Mouse (Mus musculus) C2C12 (cell line): Measurements from ENCODE around the gene Zmynd11. TPM values are rescaled to one million over a fixed set of nuclear protein-coding genes. Genes with fewer than 3 reads are reported as not detected.

Source experiments
- H3K27me3 ChIP-seq: one replicate; pipeline ENCODE4 v1.6.1; 2011; ENCODE audit not compliant: control insufficient read depth, insufficient read depth, insufficient read length
- H3K36me3 ChIP-seq: one replicate; pipeline ENCODE4 v1.6.1; 2011; ENCODE audit not compliant: control insufficient read depth, insufficient read depth
- H3K4me3 ChIP-seq: one replicate; pipeline ENCODE4 v1.5.1; 2011; ENCODE audit warnings: mild to moderate bottlenecking, control low read depth; ENCODE audit not compliant: poor library complexity, insufficient read depth, severe bottlenecking
- H3K79me2 ChIP-seq: one replicate; pipeline ENCODE4 v1.6.1; 2011; ENCODE audit not compliant: control insufficient read depth, insufficient read depth
- H3K79me3 ChIP-seq: one replicate; pipeline ENCODE4 v1.6.1; 2011; ENCODE audit warnings: low read depth, control low read depth
- H3ac ChIP-seq: one replicate; pipeline ENCODE3; 2011; ENCODE audit warnings: low read depth; ENCODE audit not compliant: control insufficient read depth, insufficient read length
- CEBPB ChIP-seq: IDR thresholded peaks from one replicate; pipeline ENCODE4 v1.6.1; 2011; ENCODE audit warnings: low read depth, mild to moderate bottlenecking, control low read depth, moderate library complexity
- CTCF ChIP-seq: IDR thresholded peaks from one replicate; pipeline ENCODE4 v1.5.1; 2011; ENCODE audit not compliant: control insufficient read depth, insufficient read depth, insufficient read length
- FOSL1 ChIP-seq: IDR thresholded peaks from one replicate; pipeline ENCODE4 v1.8.0; 2011; ENCODE audit warnings: mild to moderate bottlenecking, low read length; ENCODE audit not compliant: poor library complexity, insufficient read depth, severe bottlenecking
- MAX ChIP-seq: IDR thresholded peaks from one replicate; pipeline ENCODE4 v1.6.1; 2011; ENCODE audit warnings: mild to moderate bottlenecking, control low read depth
- MYOD1 ChIP-seq: IDR thresholded peaks from one replicate; pipeline ENCODE4 v1.6.1; 2011; ENCODE audit warnings: low read depth; ENCODE audit not compliant: control insufficient read depth, insufficient read length
- MYOG ChIP-seq: IDR thresholded peaks from one replicate; pipeline ENCODE4 v1.6.1; 2011; ENCODE audit not compliant: control insufficient read depth, insufficient read length; ENCODE audit errors: extremely low read depth
- USF1 ChIP-seq: IDR thresholded peaks from one replicate; pipeline ENCODE4 v1.6.1; 2011; ENCODE audit warnings: low read depth, mild to moderate bottlenecking, control low read depth, moderate library complexity
- polyA plus RNA-seq: library from polyadenylated mRNA; unstranded; fragments of >200 nt; fragmentation: generic; extraction: Trizol; gene quantifications from one replicate; pipeline ENCODE4 v1.2.1, GENCODE M21; 2012; ENCODE audit warnings: missing spikeins

The Zmynd11 gene
- polyA plus RNA-seq, 1 experiment: 33.2 TPM

DNA sequence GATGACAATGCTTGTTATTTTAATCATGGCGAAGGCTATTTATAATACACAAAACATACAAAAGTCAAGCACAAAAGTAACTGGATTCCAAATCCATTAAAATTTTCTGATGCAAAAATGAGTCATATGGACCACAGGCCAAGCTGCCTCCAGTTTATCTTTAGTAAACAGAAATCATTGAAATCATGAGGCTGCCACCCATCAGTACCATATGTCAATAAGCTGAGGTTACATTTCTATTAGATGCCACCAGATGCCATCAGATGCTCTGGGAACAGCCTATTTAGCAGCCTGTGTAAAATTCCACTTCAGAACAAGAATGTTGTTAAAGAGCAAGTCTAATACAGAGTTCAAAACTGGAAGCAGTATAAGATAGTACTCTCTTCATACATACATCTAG is 52.7 kb downstream of the Zmynd11 start:
- H3K4me3 ChIP-seq: no peak overlapping the region

DNA sequence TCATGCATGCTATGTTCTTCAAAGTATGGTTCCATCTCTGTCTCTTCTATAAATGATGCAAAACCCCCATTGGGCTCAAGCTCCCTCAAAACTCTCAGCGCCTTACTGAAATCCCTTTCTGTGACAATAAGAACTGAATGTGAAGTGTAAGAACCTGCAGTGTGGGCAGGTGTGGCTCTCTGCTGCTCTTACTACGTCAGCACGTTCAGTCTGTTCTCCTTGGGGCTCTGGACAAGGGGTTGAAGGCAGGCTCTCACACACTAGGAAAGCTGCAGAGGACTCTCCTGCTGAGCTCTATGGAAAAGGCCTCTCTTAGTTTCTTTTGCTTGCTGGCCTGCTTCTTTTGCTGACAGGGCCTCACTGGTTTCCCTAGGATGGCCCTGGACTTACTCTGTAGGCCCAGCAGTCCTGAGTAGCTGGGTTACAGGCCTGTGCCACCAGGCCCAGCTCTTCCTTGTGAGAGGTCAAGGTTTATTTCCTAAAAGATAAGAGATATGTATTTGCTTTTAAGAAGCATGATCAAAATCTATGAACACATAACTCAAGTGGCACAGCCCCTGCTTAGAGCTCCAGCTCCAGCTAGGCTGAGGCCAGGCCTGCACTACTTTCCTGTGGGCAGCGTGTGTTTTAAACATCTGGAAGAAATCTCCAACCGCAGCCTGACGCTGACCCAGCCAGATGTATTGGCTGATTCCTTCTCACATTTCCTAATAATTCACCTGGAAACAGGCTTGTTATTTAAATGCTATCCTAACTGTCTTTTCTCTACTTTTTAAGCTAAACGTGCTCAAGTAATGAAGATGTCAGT is 56.5 kb downstream of the Zmynd11 start:
- TF ChIP-seq MYOD1: no peak
- TF ChIP-seq MYOG: no peak
- TF ChIP-seq MAX: no peak
- no peak for TF ChIP-seq FOSL1
- no peak for TF ChIP-seq USF1
- TF ChIP-seq CEBPB: no peak
- TF ChIP-seq CTCF: no peak
- H3K27me3 ChIP-seq: no peaks in the 10 kb centered on the region
- H3K79me3 ChIP-seq: peaks cover 3% of the 10 kb centered on the region
- no peak overlapping the region for H3K4me3 ChIP-seq
- no peak overlapping the region for H3ac ChIP-seq
- H3K79me2 ChIP-seq: peaks cover 25% of the 10 kb centered on the region
- H3K36me3 ChIP-seq: peaks cover 22% of the 10 kb centered on the region

More for the DNA sequence above, 52.7 kb downstream of the Zmynd11 start:
- H3K79me3 ChIP-seq: peaks cover 8% of the 10 kb centered on the region
- TF ChIP-seq CTCF (no peak), USF1 (no peak), CEBPB (no peak), MAX (no peak), FOSL1 (no peak), MYOG (no peak), MYOD1 (no peak)
- H3ac ChIP-seq: no peak overlapping the region
- H3K36me3 ChIP-seq: peaks cover 31% of the 10 kb centered on the region
- peaks cover 25% of the 10 kb centered on the region for H3K79me2 ChIP-seq
- no peaks in the 10 kb centered on the region for H3K27me3 ChIP-seq

DNA sequence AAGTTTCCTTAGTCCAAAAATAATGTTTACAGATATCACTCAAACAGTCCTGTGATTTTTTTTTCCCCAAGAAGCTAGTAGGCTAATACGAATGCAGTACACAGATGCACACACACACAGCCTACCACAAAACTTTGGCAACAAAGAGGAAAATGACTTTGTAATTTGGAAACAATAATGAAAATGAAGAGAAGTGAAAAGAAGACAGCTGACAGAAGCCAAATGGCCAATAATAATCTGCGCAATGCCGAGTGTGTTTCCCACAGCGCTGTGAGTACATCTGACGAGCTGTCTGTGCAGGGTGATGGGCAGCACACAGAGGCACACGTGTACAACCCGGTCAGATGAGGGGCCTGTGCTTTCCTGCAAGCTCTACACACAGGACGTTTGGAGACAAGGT is 58.4 kb downstream of the Zmynd11 start:
- no peak overlapping the region for H3ac ChIP-seq
- peaks cover 22% of the 10 kb centered on the region for H3K36me3 ChIP-seq
- peaks cover 13% of the 10 kb centered on the region for H3K79me2 ChIP-seq
- no peak overlapping the region for H3K4me3 ChIP-seq
- H3K79me3 ChIP-seq: peaks cover 5% of the 10 kb centered on the region
- H3K27me3 ChIP-seq: no peaks in the 10 kb centered on the region
- TF ChIP-seq FOSL1: no peak
- TF ChIP-seq MYOG: no peak
- no peak for TF ChIP-seq MYOD1
- TF ChIP-seq MAX: no peak
- no peak for TF ChIP-seq CEBPB
- TF ChIP-seq CTCF: no peak
- no peak for TF ChIP-seq USF1

DNA sequence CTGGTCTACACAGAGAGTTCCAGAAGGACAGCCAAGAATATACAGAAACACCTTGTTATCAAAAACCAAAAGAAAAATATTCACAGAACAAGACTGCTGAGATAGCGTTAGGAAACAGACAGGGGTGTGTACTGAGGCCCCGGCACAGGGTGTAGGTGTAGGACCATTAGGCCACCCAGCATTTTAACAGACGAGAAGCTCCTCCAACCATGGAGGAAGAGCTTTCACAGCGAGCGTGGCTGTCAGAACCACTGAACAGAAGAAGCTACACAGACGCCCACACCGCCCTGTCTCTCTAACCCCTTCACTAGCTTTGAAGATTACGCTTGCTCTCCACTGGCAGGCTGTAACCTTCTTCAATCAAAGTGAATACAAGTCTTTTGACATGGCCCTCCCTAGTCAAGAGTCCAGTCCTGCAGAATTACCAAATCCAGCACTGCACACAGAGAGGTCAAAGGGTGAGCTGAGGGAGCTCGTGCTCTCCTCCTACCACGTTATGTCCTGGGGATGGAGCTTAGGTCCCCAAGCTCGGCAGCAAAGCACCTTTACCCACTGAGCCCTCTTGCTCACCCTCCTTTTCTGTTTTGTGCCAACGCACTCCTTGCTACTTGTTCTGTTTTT is 62.4 kb downstream of the Zmynd11 start:
- no peak overlapping the region for H3K4me3 ChIP-seq
- H3ac ChIP-seq: no peak overlapping the region
- H3K36me3 ChIP-seq: peaks cover 15% of the 10 kb centered on the region
- TF ChIP-seq MYOD1 (no peak), FOSL1 (no peak), CEBPB (no peak), MYOG (no peak), CTCF (no peak), USF1 (no peak), MAX (no peak)
- H3K27me3 ChIP-seq: no peaks in the 10 kb centered on the region
- no peaks in the 10 kb centered on the region for H3K79me2 ChIP-seq
- H3K79me3 ChIP-seq: peaks cover 3% of the 10 kb centered on the region

DNA sequence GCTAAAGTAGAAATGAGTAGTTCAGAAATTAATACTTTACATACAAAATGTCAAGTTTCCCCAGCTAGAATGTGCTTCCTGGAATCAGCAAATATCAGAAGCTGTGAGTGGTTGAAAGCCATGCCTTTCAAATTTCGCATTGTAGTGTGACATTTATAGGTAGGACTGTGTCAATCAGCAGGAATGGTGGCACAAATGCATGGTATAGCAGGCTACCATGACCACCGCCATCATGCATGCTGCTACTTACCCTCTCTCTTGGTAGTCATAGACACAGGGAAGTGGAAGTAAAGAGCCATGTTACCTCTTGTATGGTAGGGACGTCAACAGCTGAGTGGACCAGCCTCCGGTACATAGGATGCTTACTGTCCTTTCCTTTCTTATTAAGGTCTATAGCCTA is 67.8 kb downstream of the Zmynd11 start:
- Histone ChIP-seq H3K27me3 (no peaks in the 10 kb centered on the region), H3K4me3 (no peak overlapping the region), H3K79me2 (no peaks in the 10 kb centered on the region), H3K79me3 (peaks cover 3% of the 10 kb centered on the region), H3K36me3 (peaks cover 40% of the 10 kb centered on the region), H3ac (no peak overlapping the region)
- TF ChIP-seq CEBPB (no peak), MYOG (no peak), MYOD1 (no peak), USF1 (no peak), CTCF (no peak), FOSL1 (no peak)
